Mouse (Mus musculus): ENCODE measurements at regions not wholly inside any gene's neighbourhood (a gene's known extent, or its start where the extent isn't known, plus 50 kb on each side); places are given as distances from the start of the nearest gene placed in this dataset.
"Not testable (repeated sequence)": the region's sequence is repeated elsewhere in the genome, so short reads cannot be mapped to it uniquely, and the experiment has no call there.

DNA sequence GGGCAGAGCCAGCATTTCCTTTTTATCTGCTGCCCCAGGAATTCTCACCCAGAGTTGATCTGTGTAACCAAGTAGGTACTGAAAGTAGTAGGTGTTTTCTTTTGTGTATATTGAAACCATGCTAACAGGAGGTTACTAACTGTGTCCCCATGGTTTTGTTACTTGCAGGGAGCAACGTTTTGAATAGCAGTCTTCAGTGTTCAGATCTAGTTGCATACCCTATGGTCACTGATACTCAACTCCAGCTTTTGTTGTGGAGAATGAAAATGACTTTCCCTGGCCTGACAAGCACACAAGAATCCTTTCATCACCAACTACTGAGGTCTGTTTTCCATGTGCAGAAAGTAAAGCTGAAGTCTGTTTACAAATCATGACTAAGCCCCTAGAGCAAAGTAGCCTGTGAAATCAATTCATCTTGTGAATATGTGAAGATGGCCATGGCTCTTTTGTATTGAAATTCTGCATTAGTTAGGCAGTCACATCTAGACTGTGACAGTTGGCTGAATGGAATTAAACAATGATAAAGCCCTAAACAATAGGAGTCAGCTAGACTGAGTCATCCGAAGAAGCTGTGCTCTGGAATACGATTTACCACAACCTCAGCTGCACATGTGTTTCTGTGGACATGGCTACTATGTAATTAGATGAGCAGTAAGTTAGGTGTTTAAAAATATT is 179.5 kb upstream of the Vrk2 start:
- no peak overlapping the region for H3K4me3 ChIP-seq (replicated peaks)
- WGBS, result 54% methylated on average over 3 of the region's 3 CpGs
- no peaks in the 10 kb centered on the region for H3K27me3 ChIP-seq (replicated peaks)
- H3K9ac ChIP-seq, result no peak overlapping the region
- H3K4me1 ChIP-seq (replicated peaks), result no peaks in the 10 kb centered on the region
- H3K4me2 ChIP-seq (replicated peaks), result no peak overlapping the region
- no peaks in the 10 kb centered on the region for H3K9me3 ChIP-seq
- H3K36me3 ChIP-seq, result no peaks in the 10 kb centered on the region
- H3K27ac ChIP-seq, result no peak overlapping the region
- no peak for ATAC-seq

DNA sequence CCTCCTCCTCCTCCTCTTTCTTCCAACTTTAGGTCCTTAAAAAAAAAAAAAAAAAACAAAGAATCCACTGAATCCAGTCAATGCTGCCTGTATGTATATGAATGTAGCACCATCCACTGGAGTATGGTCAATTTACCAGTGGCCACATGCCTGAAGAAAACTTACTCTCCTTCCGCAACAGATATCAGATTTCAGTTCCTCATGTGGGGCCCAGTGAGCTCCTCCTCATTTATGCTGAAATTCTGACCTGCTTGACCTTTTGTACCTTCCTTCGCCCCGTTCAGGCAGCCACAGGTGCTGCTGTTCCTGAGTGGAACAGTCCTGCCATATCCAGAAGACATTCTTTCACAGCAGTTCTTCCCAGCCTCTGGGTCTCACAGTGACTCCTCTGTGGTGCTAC is 161.8 kb upstream of the Vrk2 start:
- no peak for ATAC-seq
- Histone ChIP-seq H3K9me3 (no peaks in the 10 kb centered on the region), H3K27me3 (replicated peaks) (no peaks in the 10 kb centered on the region), H3K4me2 (replicated peaks) (no peak overlapping the region), H3K4me3 (replicated peaks) (no peak overlapping the region), H3K9ac (no peak overlapping the region), H3K27ac (no peak overlapping the region), H3K4me1 (replicated peaks) (no peaks in the 10 kb centered on the region), H3K36me3 (no peaks in the 10 kb centered on the region)
- 74% methylated on average over 3 of the region's 3 CpGs for WGBS

DNA sequence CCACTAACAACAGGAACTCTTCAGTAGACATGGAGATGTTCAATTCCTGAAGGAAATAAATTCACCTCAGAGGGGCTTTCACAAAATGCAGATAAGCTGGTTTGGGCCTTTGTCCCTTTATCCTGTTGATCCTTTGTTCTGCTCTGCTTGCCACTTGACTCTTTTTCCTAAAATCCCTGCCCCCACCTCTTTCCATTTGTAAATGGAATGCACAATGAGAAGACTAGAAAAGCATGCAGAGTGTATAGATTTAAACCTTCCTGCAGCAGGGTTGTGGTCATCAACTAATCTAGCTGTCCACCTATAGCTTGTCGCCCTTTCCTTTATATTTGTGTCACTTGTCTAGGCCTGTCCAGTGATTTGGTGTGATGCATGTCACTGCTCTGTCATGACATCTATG is 159.8 kb upstream of the Vrk2 start:
- H3K4me2 ChIP-seq (replicated peaks), result no peak overlapping the region

DNA sequence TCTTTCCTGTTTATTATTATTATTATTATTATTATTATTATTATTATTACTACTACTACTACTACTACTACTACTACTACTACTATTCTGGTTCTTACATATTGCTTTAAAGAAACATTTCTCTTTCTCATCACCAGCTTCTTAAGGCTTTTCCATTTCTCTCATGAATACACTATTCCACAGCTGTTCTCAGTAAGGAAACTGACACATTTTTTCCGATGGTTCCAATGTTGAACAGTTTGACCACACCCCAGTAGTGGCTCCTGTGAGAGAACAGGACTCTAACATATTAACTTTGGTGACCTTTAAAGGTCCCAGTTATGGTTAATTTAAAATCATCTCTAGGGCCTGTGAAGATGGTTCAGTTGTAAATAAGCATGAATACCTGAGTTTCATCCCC is 148.4 kb upstream of the Vrk2 start:
- no peak for ATAC-seq

More for the DNA sequence above, 159.8 kb upstream of the Vrk2 start:
- Histone ChIP-seq H3K9ac (no peak overlapping the region), H3K27me3 (replicated peaks) (no peaks in the 10 kb centered on the region), H3K4me3 (replicated peaks) (no peak overlapping the region), H3K27ac (no peak overlapping the region), H3K36me3 (no peaks in the 10 kb centered on the region), H3K9me3 (no peaks in the 10 kb centered on the region), H3K4me1 (replicated peaks) (no peaks in the 10 kb centered on the region)
- 88% methylated on average over 1 of the region's 1 CpGs for WGBS
- no peak for ATAC-seq

DNA sequence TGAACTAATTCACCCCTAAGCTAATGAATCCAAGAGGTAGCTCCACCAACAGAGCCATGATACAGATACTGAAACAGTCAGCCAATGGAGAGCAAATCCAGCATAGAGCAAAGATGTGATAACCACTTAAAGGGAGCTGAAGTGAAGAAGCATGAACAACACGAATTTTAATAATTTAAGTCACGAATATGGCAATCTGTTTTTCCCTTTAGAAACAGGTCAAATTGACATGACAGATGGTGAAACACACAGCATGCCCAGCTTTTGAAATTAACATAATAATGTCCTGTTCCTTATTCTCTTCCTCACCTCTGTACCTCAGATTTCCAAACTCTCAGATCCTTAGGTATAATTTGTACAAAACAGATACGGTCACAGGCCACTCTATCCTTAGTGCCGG is 145.9 kb upstream of the Vrk2 start:
- H3K4me3 ChIP-seq (replicated peaks), result no peak overlapping the region
- H3K36me3 ChIP-seq, result no peaks in the 10 kb centered on the region
- ATAC-seq, result no peak
- no peak overlapping the region for H3K27ac ChIP-seq
- H3K9ac ChIP-seq, result no peak overlapping the region
- H3K4me1 ChIP-seq (replicated peaks), result no peaks in the 10 kb centered on the region
- H3K4me2 ChIP-seq (replicated peaks), result no peak overlapping the region
- WGBS, result 91% methylated on average over 4 of the region's 4 CpGs
- no peaks in the 10 kb centered on the region for H3K27me3 ChIP-seq (replicated peaks)
- H3K9me3 ChIP-seq, result no peaks in the 10 kb centered on the region

More for the DNA sequence above, 148.4 kb upstream of the Vrk2 start:
- no peaks in the 10 kb centered on the region for H3K9me3 ChIP-seq
- no peaks in the 10 kb centered on the region for H3K4me1 ChIP-seq (replicated peaks)
- no peak overlapping the region for H3K27ac ChIP-seq
- WGBS, result 84% methylated on average over 1 of the region's 1 CpGs
- H3K9ac ChIP-seq, result no peak overlapping the region
- H3K27me3 ChIP-seq (replicated peaks), result no peaks in the 10 kb centered on the region
- H3K4me2 ChIP-seq (replicated peaks), result no peak overlapping the region
- H3K4me3 ChIP-seq (replicated peaks), result no peak overlapping the region
- H3K36me3 ChIP-seq, result no peaks in the 10 kb centered on the region

DNA sequence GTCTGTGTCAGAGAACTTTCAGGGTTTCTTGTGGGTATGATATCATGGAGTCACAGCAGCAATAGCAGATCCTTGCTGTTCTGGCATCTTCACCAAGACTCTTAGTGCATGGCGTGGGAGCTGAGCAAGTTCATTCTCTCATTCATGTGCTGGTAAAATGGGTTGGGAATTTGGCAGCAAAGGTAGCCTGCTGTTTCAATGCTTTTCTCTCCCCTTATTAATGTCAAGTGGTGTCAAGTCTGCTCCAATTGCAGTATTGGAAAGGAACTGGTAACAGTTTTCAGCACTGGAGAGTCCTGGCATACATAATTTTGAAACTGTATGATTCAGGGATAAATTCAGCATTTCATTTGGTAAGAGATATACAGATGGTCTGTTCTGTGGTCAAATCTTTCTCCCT is 133.2 kb upstream of the Vrk2 start:
- Histone ChIP-seq H3K4me3 (replicated peaks) (no peak overlapping the region), H3K27me3 (replicated peaks) (no peaks in the 10 kb centered on the region), H3K9ac (no peak overlapping the region), H3K4me2 (replicated peaks) (no peak overlapping the region), H3K27ac (no peak overlapping the region), H3K4me1 (replicated peaks) (no peaks in the 10 kb centered on the region), H3K9me3 (no peaks in the 10 kb centered on the region), H3K36me3 (no peaks in the 10 kb centered on the region)
- 86% methylated on average over 1 of the region's 1 CpGs for WGBS
- ATAC-seq, result no peak

DNA sequence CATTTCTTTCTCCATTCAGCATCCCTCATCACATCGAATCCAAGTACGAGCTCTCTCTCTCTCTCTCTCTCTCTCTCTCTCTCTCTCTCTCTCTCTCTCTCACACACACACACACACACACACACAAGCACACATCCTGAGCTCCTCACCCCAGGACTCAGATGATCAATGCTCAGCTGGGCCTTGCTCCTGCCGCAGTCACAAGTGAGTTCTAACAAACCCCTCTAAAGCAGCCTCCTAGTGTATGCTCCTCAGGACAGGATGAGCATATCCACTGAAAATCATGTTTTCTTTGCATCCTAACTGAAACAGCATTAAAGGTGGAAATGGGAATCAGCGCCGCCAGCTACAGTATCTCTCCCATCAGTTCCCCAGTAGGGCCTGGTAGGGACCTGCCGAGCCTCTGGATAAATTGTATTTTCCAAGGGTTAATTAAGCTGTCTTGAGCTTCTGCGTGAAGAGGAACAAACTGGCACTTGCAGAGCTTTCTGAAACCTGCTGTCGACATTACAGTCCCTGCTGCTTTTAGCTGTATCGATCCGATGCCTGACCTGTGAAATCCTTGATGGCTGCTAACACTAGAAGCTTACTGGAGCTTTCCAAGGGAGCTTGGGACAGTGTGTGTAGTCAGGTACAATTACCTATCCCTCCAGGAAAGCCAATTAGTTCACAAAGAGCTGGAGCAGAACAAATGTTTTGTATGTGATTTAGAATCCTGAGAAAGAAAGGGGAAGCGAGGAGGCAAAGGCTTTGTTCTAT is 131.3 kb upstream of the Vrk2 start:
- Histone ChIP-seq H3K4me1 (replicated peaks) (no peaks in the 10 kb centered on the region), H3K4me2 (replicated peaks) (no peak overlapping the region), H3K4me3 (replicated peaks) (no peak overlapping the region), H3K9ac (no peak overlapping the region), H3K27ac (no peak overlapping the region), H3K27me3 (replicated peaks) (no peaks in the 10 kb centered on the region), H3K36me3 (no peaks in the 10 kb centered on the region), H3K9me3 (no peaks in the 10 kb centered on the region)
- ATAC-seq, result no peak
- 80% methylated on average over 11 of the region's 11 CpGs for WGBS

DNA sequence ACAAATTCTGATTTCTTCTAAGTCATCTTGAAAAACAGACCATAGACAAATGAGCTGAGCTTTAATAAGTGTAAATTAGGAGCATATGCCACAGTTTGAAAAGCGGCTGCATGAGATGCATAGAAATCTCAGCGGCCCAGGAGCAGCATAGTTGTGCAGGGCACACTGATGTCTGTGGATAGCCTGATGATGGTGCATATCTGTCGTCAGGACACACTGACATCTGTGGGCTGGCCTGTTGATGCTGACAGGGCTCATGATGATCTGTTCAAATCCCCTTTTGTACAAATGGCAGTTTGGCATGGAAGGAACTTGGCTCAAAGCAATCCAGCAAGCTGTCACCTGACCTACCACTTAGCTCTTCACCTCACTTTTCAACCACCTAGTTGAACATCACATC is 128.5 kb upstream of the Vrk2 start:
- Histone ChIP-seq H3K4me1 (replicated peaks) (no peaks in the 10 kb centered on the region), H3K4me3 (replicated peaks) (no peak overlapping the region), H3K27me3 (replicated peaks) (no peaks in the 10 kb centered on the region), H3K27ac (no peak overlapping the region), H3K9me3 (no peaks in the 10 kb centered on the region), H3K36me3 (no peaks in the 10 kb centered on the region), H3K4me2 (replicated peaks) (no peak overlapping the region), H3K9ac (no peak overlapping the region)
- 84% methylated on average over 3 of the region's 3 CpGs for WGBS
- ATAC-seq, result no peak

DNA sequence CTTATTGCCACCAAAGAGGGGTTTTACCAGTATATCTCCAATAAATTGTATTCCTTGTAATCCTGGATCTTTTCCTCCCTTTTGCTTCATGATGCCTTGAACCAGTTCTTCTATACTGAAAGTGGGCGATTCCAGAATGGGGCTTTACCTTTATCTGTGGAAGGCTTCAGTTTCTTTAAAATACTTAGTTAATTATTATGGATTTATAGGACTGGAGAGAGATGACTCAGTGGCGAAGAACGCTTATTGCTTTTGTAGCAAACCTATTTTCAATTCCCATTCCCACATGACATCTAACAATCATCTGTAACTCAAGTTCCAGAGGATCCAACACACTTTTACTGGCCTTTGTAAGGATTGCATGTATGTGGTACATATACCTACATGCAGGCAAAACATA is 127.4 kb upstream of the Vrk2 start:
- peak; percentile 76 for ATAC-seq
- Histone ChIP-seq H3K27me3 (replicated peaks) (no peaks in the 10 kb centered on the region), H3K9me3 (no peaks in the 10 kb centered on the region), H3K36me3 (no peaks in the 10 kb centered on the region), H3K4me2 (replicated peaks) (no peak overlapping the region), H3K9ac (no peak overlapping the region), H3K4me1 (replicated peaks) (no peaks in the 10 kb centered on the region), H3K4me3 (replicated peaks) (no peak overlapping the region), H3K27ac (no peak overlapping the region)
- 66% methylated on average over 3 of the region's 3 CpGs for WGBS

DNA sequence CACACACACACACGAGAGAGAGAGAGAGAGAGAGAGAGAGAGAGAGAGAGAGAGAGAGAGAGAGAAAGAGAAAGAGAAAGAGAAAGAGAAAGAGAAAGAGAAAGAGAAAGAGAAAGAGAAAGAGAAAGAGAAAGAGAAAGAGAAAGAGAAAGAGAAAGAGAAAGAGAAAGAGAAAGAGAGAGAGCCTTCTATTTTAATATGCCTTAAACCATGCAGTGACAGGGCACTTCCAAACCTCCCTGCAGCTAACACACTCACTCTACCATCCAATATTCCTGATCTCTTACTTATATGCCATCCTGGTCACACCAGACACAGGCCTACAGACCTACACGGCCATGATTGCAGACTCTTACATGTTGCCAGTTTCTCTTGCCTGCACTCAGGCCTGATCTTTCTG is 117.4 kb upstream of the Vrk2 start:
- not testable (repeated sequence) for H3K27ac ChIP-seq; H3K4me2 ChIP-seq (replicated peaks); ATAC-seq; H3K4me3 ChIP-seq (replicated peaks); H3K9ac ChIP-seq; H3K4me1 ChIP-seq (replicated peaks); H3K27me3 ChIP-seq (replicated peaks); H3K9me3 ChIP-seq; H3K36me3 ChIP-seq
- 75% methylated on average over 1 of the region's 2 CpGs for WGBS

DNA sequence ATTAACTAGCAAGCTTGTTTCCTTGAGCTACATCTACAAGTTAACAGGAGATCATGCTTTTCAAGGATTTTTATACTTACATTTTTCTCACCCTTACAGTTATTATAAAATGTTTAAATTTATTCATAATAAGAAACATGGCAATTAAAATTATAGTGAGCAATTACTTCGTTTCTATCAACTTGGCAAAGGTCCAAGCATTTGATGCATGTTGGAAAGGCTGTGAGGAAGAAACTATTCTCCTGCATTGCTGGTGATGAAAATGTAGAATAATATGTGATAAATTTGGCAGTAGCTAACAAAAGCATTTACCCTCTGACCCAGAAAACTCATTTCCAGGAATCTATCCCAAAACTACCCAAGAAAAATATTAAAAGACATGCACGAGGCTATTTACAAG is 114.8 kb upstream of the Vrk2 start:
- H3K27ac ChIP-seq, result no peak overlapping the region
- H3K36me3 ChIP-seq, result no peaks in the 10 kb centered on the region
- no peaks in the 10 kb centered on the region for H3K9me3 ChIP-seq
- no peaks in the 10 kb centered on the region for H3K4me1 ChIP-seq (replicated peaks)
- no peak overlapping the region for H3K4me2 ChIP-seq (replicated peaks)
- H3K27me3 ChIP-seq (replicated peaks), result no peaks in the 10 kb centered on the region
- no peak for ATAC-seq
- no peak overlapping the region for H3K9ac ChIP-seq
- 49% methylated on average over 2 of the region's 2 CpGs for WGBS
- no peak overlapping the region for H3K4me3 ChIP-seq (replicated peaks)

DNA sequence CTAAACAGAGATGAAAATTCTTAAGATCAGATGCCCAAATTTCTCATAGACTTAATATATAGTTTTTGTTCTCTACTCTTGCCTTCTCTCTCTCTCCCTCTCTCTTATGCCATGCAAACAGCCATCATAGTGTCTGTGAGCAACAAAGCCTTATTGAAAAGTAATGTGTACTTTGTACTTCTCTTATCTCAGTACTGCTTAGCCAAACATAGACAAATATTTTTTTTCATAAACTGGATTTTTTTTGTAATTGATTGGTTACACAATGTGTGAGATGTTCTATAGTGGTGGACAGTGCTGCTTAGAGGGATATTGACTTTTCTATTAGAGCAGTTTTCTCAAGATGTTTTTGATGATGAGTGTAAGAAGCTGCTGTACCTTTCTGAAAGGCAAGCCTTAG is 90.1 kb upstream of the Vrk2 start:
- no peaks in the 10 kb centered on the region for H3K36me3 ChIP-seq
- peak; percentile 61 for ATAC-seq
- no peak overlapping the region for H3K4me3 ChIP-seq (replicated peaks)
- H3K4me2 ChIP-seq (replicated peaks), result no peak overlapping the region
- no peak overlapping the region for H3K27ac ChIP-seq
- no peaks in the 10 kb centered on the region for H3K4me1 ChIP-seq (replicated peaks)
- no peaks in the 10 kb centered on the region for H3K27me3 ChIP-seq (replicated peaks)
- no peaks in the 10 kb centered on the region for H3K9me3 ChIP-seq
- no peak overlapping the region for H3K9ac ChIP-seq

DNA sequence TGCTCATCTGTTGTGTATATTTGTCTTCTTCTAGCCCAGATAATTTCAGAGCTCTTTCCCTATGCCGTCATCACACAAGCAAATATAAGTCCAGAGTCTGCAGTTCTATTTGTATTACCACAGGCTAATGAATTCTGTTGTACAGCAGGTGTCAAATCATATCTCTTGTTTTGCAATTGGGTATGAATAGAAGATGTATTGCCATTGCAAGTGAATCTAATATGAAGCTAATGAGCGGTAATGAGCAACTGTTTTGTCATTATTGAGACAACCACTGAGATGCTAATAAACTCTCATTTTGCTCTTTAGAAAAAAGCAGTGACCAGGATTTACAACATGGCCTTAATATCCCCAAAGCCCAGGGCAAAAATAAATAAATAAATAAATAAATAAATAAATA is 73.5 kb upstream of the Vrk2 start:
- no peak overlapping the region for H3K27ac ChIP-seq
- no peak overlapping the region for H3K4me2 ChIP-seq (replicated peaks)
- H3K36me3 ChIP-seq, result no peaks in the 10 kb centered on the region
- H3K9me3 ChIP-seq, result no peaks in the 10 kb centered on the region
- no peak overlapping the region for H3K4me3 ChIP-seq (replicated peaks)
- H3K4me1 ChIP-seq (replicated peaks), result no peaks in the 10 kb centered on the region
- H3K9ac ChIP-seq, result no peak overlapping the region
- WGBS, result 89% methylated on average over 2 of the region's 2 CpGs
- no peaks in the 10 kb centered on the region for H3K27me3 ChIP-seq (replicated peaks)
- ATAC-seq, result no peak

All from intestine, embryonic 15.5 days (tissue).